Mouse (Mus musculus) stomach, postnatal 0 days (tissue): ENCODE measurements around the gene Trabd2b. TPM values are rescaled to one million over a fixed set of nuclear protein-coding genes. Genes with fewer than 3 reads are reported as not detected.

ENCODE experiments used
- ATAC-seq: fragments of 200-750 bp; cut with Nextera tagmentation; 2 replicates; pipeline ENCODE4 v1.8.0; 2017; ENCODE audit not compliant: low FRiP score, low TSS enrichment
- DNase-seq: peaks from one replicate; pipeline ENCODE4 v3.0.0-alpha.2; 2016; ENCODE audit warnings: low spot score
- H3K27ac ChIP-seq: fragments of 300-500 bp; sonication (generic); replicated peaks from 2 replicates; pipeline ENCODE4 v1.5.1; 2014; ENCODE audit warnings: mild to moderate bottlenecking, control low read depth
- H3K27me3 ChIP-seq: fragments of 300-500 bp; sonication (generic); 2 replicates; pipeline ENCODE4 v1.6.1; 2014; ENCODE audit warnings: low read length; ENCODE audit not compliant: control insufficient read depth, insufficient read depth
- H3K36me3 ChIP-seq: fragments of 300-500 bp; sonication (generic); 2 replicates; pipeline ENCODE4 v1.6.1; 2014; ENCODE audit warnings: low read length, mixed read lengths; ENCODE audit not compliant: control insufficient read depth, insufficient read depth
- H3K4me1 ChIP-seq: fragments of 300-500 bp; sonication (generic); replicated peaks from 2 replicates; pipeline ENCODE4 v1.6.1; 2014; ENCODE audit warnings: antibody characterized with exemption; ENCODE audit not compliant: control insufficient read depth, insufficient read depth
- H3K4me2 ChIP-seq: fragments of 300-500 bp; sonication (generic); replicated peaks from 2 replicates; pipeline ENCODE4 v1.6.1; 2014; ENCODE audit warnings: low read depth, mild to moderate bottlenecking, control low read depth, moderate library complexity
- H3K4me3 ChIP-seq: fragments of 300-500 bp; sonication (generic); 2 replicates; pipeline ENCODE4 v1.5.1; 2014; ENCODE audit warnings: low read depth, low read length, control low read depth
- H3K9ac ChIP-seq: fragments of 300-500 bp; sonication (generic); 2 replicates; pipeline ENCODE4 v1.6.1; 2014; ENCODE audit warnings: mild to moderate bottlenecking, low read length, control low read depth, mixed read lengths
- H3K9me3 ChIP-seq: fragments of 300-500 bp; sonication (generic); 2 replicates; pipeline ENCODE4 v1.6.1; 2016; ENCODE audit warnings: low read length; ENCODE audit not compliant: control insufficient read depth
- CTCF ChIP-seq: IDR thresholded peaks from 2 replicates; pipeline ENCODE4 v1.5.1; 2016; ENCODE audit warnings: antibody characterized with exemption, low read depth, mild to moderate bottlenecking, moderate library complexity
- EP300 ChIP-seq: optimal IDR thresholded peaks from 2 replicates; pipeline ENCODE3; 2016; ENCODE audit warnings: antibody characterized with exemption
- WGBS: fragments of 180-500 bp; shearing (Covaris S2); extraction: QIAGEN DNeasy Blood & Tissue Kit; methylation state at CpG from one replicate; pipeline ENCODE4 v1.1.7; 2014; 5-methylcytosine and 5-hydroxymethylcytosine counted together
- polyA plus RNA-seq: library from polyadenylated mRNA; unstranded; fragments of >200 nt; fragmentation: Nextera tagmentation; extraction: Ambion mirVana; gene quantifications from 2 replicates; pipeline ENCODE4 v1.2.1, GENCODE M21; 2015

Trabd2b gene
- polyA plus RNA-seq, 1 experiment from 2014 or later, result 0.61 TPM

DNA sequence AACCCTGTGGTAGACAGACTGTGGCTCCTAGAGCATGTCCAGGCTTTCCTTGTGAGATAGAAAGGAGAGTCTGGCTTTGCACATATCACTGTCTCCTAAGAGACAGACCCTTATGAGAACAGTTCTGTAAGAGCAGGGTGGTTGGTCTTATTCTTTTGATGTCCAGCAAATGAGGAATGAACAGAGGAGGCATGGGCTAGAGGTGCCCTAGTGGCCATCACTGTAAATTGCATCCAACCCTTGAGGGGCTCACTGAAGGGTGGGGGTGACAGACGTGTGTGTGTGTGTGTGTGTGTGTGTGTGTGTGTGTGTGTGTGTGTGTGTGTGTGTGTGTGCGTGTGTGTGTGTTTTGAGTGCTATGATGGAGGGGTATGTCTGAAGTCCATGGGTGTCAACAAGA, 32.2 kb downstream of the Trabd2b start:
- H3K4me1 ChIP-seq, result no peaks in the 10 kb centered on the region
- no peak overlapping the region for H3K4me3 ChIP-seq
- H3K9me3 ChIP-seq, result no peaks in the 10 kb centered on the region
- ATAC-seq, result no peak
- H3K27me3 ChIP-seq, result no peaks in the 10 kb centered on the region
- H3K4me2 ChIP-seq, result no peak overlapping the region
- H3K9ac ChIP-seq, result no peak overlapping the region
- 50% methylated on average over 2 of the region's 2 CpGs for WGBS
- H3K27ac ChIP-seq, result no peak overlapping the region
- DNase-seq, result no peak
- TF ChIP-seq CTCF, result peak; percentile 55
- TF ChIP-seq EP300, result no peak
- no peaks in the 10 kb centered on the region for H3K36me3 ChIP-seq

DNA sequence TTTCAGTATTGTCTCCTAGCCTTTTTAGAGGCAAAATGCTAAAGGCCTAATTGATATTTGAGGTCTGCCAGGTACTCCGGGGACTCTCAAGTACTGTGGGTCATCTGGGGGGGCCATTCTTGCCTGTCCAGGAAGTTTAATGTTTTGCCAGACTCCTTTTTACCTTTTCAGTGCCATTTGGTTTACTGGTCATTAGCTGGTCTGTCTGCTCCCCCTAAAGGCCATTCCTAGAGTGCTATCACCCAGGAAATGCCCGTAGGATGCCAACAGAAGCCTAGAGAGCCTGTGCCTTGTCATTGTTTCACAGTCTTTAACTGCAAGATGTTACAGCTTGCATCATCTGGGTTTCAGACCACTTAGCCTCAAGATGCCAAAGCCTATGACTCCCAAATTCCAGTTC, 35.7 kb downstream of the Trabd2b start:
- ATAC-seq, result no peak
- no peak overlapping the region for H3K9ac ChIP-seq
- no peak overlapping the region for H3K27ac ChIP-seq
- no peak for TF ChIP-seq EP300
- peak; percentile 67 for TF ChIP-seq CTCF
- 51% methylated on average over 2 of the region's 2 CpGs for WGBS
- no peaks in the 10 kb centered on the region for H3K27me3 ChIP-seq
- no peak overlapping the region for H3K4me3 ChIP-seq
- DNase-seq, result no peak
- H3K4me2 ChIP-seq, result no peak overlapping the region
- H3K4me1 ChIP-seq, result no peaks in the 10 kb centered on the region
- H3K9me3 ChIP-seq, result no peaks in the 10 kb centered on the region
- no peaks in the 10 kb centered on the region for H3K36me3 ChIP-seq

DNA sequence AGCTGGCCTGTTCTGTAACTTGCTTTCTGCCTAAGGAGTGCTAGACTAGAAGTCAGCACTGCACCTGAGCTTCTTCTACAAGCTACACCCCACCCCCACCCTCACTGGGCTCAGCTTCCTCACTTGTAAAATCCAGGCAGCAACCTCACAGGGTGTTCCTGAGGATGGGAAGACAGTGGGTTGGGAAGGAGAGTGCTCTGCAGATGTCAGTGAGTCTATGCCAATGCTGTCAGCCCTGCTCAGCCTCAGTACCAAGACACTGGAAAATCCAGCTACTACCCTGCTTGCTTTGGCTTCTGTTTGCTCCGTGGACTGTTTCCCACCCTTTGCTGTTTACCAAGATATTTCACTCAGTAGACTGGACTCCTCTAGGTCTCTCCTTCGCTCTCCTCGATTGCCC, 36.1 kb downstream of the Trabd2b start:
- no peaks in the 10 kb centered on the region for H3K4me1 ChIP-seq
- H3K9ac ChIP-seq, result no peak overlapping the region
- no peak for DNase-seq
- no peaks in the 10 kb centered on the region for H3K9me3 ChIP-seq
- no peak for ATAC-seq
- no peak overlapping the region for H3K4me2 ChIP-seq
- 83% methylated on average over 3 of the region's 3 CpGs for WGBS
- H3K27ac ChIP-seq, result no peak overlapping the region
- H3K27me3 ChIP-seq, result no peaks in the 10 kb centered on the region
- H3K36me3 ChIP-seq, result no peaks in the 10 kb centered on the region
- H3K4me3 ChIP-seq, result no peak overlapping the region
- TF ChIP-seq CTCF, result no peak
- TF ChIP-seq EP300, result no peak

DNA sequence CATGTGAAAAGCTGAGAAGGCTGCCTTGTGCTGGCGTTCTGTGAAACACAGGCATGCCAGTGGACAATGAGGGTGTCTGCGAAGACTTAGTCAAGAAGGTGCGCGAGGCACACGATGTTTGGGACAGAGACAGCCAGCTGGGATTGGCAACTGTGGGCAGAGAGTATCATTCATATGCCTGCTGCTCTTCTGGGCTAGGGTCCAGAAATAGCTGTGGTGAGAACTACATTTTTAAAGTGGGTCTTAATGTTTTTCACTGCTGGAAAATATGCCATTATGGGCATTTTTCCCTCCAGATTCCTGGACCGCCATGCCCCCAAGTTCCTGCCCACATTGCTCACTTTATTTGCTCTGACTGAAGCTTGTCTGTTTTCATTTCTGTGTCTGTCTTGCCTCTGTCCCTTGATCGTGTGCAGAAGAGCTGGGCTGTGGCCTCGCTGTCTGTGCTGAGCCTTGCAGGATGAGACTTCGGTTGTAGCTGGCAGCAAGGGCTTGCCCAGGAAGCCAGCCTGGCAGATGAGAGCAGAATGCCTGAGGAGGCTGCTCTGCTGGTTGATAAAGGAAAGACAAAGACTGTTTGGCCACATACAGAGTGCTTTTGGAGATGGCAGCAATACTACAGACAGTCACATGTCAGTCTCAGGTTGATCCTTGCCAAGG, 42.0 kb downstream of the Trabd2b start:
- TF ChIP-seq EP300 (no peak), CTCF (no peak)
- H3K4me1 ChIP-seq, result no peaks in the 10 kb centered on the region
- no peak overlapping the region for H3K4me2 ChIP-seq
- H3K9me3 ChIP-seq, result no peaks in the 10 kb centered on the region
- no peaks in the 10 kb centered on the region for H3K36me3 ChIP-seq
- WGBS, result 78% methylated on average over 9 of the region's 9 CpGs
- ATAC-seq, result no peak
- DNase-seq, result no peak
- H3K4me3 ChIP-seq, result no peak overlapping the region
- no peak overlapping the region for H3K27ac ChIP-seq
- no peaks in the 10 kb centered on the region for H3K27me3 ChIP-seq
- no peak overlapping the region for H3K9ac ChIP-seq

DNA sequence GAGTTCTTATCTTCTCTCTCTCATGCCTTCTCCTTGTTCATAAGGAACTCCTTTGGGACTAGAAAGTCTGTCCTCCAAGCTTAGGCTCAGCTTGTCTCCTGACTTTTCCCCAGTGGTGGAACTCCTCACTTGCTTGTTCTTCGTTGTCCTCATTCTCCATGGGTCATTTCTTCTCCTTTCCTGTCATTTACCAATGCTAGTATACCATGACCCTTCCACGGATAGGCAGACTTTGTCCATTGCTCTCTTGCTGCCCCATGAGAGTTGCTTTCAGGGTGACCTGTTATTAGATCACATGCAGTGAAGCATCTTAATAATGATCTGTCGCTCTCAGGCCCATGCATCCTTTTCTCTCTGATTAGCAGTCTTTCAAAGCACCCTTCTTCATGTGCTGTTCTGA, 46.6 kb downstream of the Trabd2b start:
- no peak overlapping the region for H3K27ac ChIP-seq
- H3K36me3 ChIP-seq, result no peaks in the 10 kb centered on the region
- H3K9ac ChIP-seq, result no peak overlapping the region
- H3K4me3 ChIP-seq, result no peak overlapping the region
- H3K4me1 ChIP-seq, result no peaks in the 10 kb centered on the region
- ATAC-seq, result no peak
- no peak for TF ChIP-seq CTCF
- TF ChIP-seq EP300, result no peak
- 86% methylated on average over 3 of the region's 3 CpGs for WGBS
- H3K27me3 ChIP-seq, result no peaks in the 10 kb centered on the region
- no peak overlapping the region for H3K4me2 ChIP-seq
- no peaks in the 10 kb centered on the region for H3K9me3 ChIP-seq
- no peak for DNase-seq

DNA sequence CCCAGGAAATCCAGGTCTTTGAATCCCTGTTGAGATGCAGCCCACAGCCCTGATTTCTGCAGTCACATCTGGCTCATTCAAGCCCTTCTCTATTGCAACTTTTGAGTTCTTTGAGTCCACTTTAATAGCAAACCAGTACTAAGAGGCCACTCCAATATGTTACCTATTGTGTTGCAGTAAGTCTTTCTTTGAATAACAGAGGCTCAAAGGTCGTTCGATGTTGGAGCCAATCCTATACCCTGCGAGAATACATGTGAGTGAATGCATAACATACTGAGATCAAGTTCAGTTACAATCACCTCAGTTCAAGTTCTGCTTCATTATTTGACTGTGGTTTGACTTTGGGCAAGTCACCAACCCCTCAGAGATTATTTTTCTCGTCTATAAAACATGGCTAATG, 47.5 kb downstream of the Trabd2b start:
- WGBS, result 68% methylated on average over 4 of the region's 4 CpGs

More for the DNA sequence above, 47.5 kb downstream of the Trabd2b start:
- H3K4me2 ChIP-seq, result no peak overlapping the region
- TF ChIP-seq CTCF, result no peak
- TF ChIP-seq EP300, result no peak
- no peak for ATAC-seq
- H3K9me3 ChIP-seq, result no peaks in the 10 kb centered on the region
- no peak overlapping the region for H3K4me3 ChIP-seq
- H3K27me3 ChIP-seq, result no peaks in the 10 kb centered on the region
- H3K27ac ChIP-seq, result no peak overlapping the region
- H3K9ac ChIP-seq, result no peak overlapping the region
- no peaks in the 10 kb centered on the region for H3K4me1 ChIP-seq
- no peak for DNase-seq
- no peaks in the 10 kb centered on the region for H3K36me3 ChIP-seq
